Mouse (Mus musculus) ovary, postnatal 36 days (tissue): ENCODE results near the gene Sf3a2.
A peak's percentile ranks its signal among the peaks of the same experiment; 100 is the strongest.
"Not testable (repeated sequence)": the region's sequence is repeated elsewhere in the genome, so short reads cannot be mapped to it uniquely, and the experiment has no call there.

Experiments used
- DNase-seq: peaks from one replicate; pipeline ENCODE4 v3.0.0; 2022; ENCODE audit warnings: low spot score, mixed read lengths

Sf3a2 gene

GRCm38 (mm10) chr10:80824827-80825226, 26.8 kb downstream of the Sf3a2 start:
- no peak for DNase-seq

- DNase-seq = peak; percentile 96
Measured at GRCm38 (mm10) chr10:80826151-80827062, 28.4 kb downstream of the Sf3a2 start, which contains the start of gene Oaz1. Gene Oaz1, plus strand, starts transcription at chr10:80826656.

GRCm38 (mm10) chr10:80827063-80827869, 29.3 kb downstream of the Sf3a2 start:
- no peak for DNase-seq

GRCm38 (mm10) chr10:80827870-80828420, 29.9 kb downstream of the Sf3a2 start:
- DNase-seq = no peak

- DNase-seq = not testable (repeated sequence)
Measured at GRCm38 (mm10) chr10:80828587-80828986, 30.6 kb downstream of the Sf3a2 start.

- no peak for DNase-seq
Measured at GRCm38 (mm10) chr10:80829359-80830278, 31.6 kb downstream of the Sf3a2 start.

GRCm38 (mm10) chr10:80831136-80831535, 33.1 kb downstream of the Sf3a2 start:
- DNase-seq = peak; percentile 46

GRCm38 (mm10) chr10:80832818-80833217, 34.8 kb downstream of the Sf3a2 start:
- DNase-seq = no peak

GRCm38 (mm10) chr10:80835617-80836016, 37.6 kb downstream of the Sf3a2 start:
- DNase-seq = no peak

- DNase-seq = no peak
Measured at GRCm38 (mm10) chr10:80836949-80837379, 39.0 kb downstream of the Sf3a2 start.

GRCm38 (mm10) chr10:80837827-80838226, 39.8 kb downstream of the Sf3a2 start:
- DNase-seq = no peak

GRCm38 (mm10) chr10:80838346-80838912, 40.4 kb downstream of the Sf3a2 start:
- no peak for DNase-seq

- no peak for DNase-seq
Measured at GRCm38 (mm10) chr10:80839848-80840247, 41.9 kb downstream of the Sf3a2 start.

GRCm38 (mm10) chr10:80841685-80842084, 43.7 kb downstream of the Sf3a2 start:
- DNase-seq = no peak

GRCm38 (mm10) chr10:80842334-80842733, 44.3 kb downstream of the Sf3a2 start:
- DNase-seq = no peak

GRCm38 (mm10) chr10:80843087-80843930, 45.3 kb downstream of the Sf3a2 start:
- no peak for DNase-seq

GRCm38 (mm10) chr10:80843931-80844547, 46.0 kb downstream of the Sf3a2 start, which contains the start of gene Lingo3:
Gene Lingo3, minus strand, starts transcription at chr10:80844039.
- DNase-seq = no peak

GRCm38 (mm10) chr10:80845055-80845693, 47.2 kb downstream of the Sf3a2 start:
- no peak for DNase-seq

GRCm38 (mm10) chr10:80845732-80846131, 47.7 kb downstream of the Sf3a2 start:
- no peak for DNase-seq
